Mouse (Mus musculus) ovary, adult 2 months (tissue): Measurements from ENCODE around the gene Bcl7c. TPM values are rescaled to one million over a fixed set of nuclear protein-coding genes. Genes with fewer than 3 reads are reported as not detected.

ENCODE experiments used
- polyA plus RNA-seq: library from polyadenylated mRNA; depleted of rRNA; stranded (reverse); fragments of >200 nt; gene quantifications from 2 replicates; pipeline ENCODE4 v1.2.3, GENCODE M21; 2012; rRNA removed

The Bcl7c gene
- 67.7 and 78.2 TPM in 2 replicates for polyA plus RNA-seq

GRCm38 (mm10) chr7:127708207-127709078 is at the start of gene Bcl7c:
Gene Bcl7c, minus strand, starts transcription at chr7:127708933.

GRCm38 (mm10) chr7:127744366-127745045 is 35.8 kb upstream of the Bcl7c start, which contains the start of gene Fbxl19:
Gene Fbxl19, plus strand, starts transcription at chr7:127744543.

DNA sequence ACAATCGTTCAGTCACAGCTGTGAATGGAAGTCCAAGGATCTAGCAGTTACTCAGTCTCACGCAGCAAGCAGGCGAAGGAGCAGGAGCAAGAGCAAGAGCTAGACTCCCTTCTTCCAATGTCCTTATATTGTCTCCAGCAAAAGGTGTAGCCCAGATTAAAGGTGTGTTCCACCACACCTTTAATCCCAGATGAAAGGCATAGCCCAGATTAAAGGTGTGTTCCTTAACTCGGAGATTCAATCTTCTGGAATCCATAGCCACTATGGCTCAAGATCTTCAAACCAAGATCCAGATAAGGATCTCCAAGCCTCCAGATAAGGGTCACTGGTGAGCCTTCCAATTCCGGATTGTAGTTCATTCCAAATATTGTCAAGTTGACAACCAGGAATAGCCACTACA is 23.3 kb upstream of the Bcl7c start, which contains the start of gene Ctf2:
Gene Ctf2 (minus strand): TSS at position 101 of the 400 bp plus-strand sequence.

GRCm38 (mm10) chr7:127712461-127713385 is 4.0 kb upstream of the Bcl7c start, which contains the start of gene Ctf1:
Gene Ctf1, plus strand, starts transcription at chr7:127712736.

GRCm38 (mm10) chr7:127614891-127615843 is 93.6 kb downstream of the Bcl7c start, which contains the start of gene Zfp629:
Gene Zfp629, minus strand, starts transcription at chr7:127615797.

Other genes with a start within 250 kb of the Bcl7c start
- 62.6 and 76.9 TPM in 2 replicates for gene Prr14, start 249.3 kb downstream of the Bcl7c start, polyA plus RNA-seq
- 21.3 and 27.7 TPM in 2 replicates for gene Fbrs, start 229.7 kb downstream of the Bcl7c start, polyA plus RNA-seq
- 33.9 and 44.8 TPM in 2 replicates for gene Srcap, start 196.9 kb downstream of the Bcl7c start, polyA plus RNA-seq
- 13.3 and 15.7 TPM in 2 replicates for gene Gm42715, start 189.3 kb downstream of the Bcl7c start, polyA plus RNA-seq
- gene Tmem265, start 147.5 kb downstream of the Bcl7c start, polyA plus RNA-seq, result 0.75 and 3.4 TPM in 2 replicates
- gene Phkg2, start 135.6 kb downstream of the Bcl7c start, polyA plus RNA-seq, result 62.0 and 70.8 TPM in 2 replicates
- 11.7 and 13.2 TPM in 2 replicates for gene Ccdc189, start 120.3 kb downstream of the Bcl7c start, polyA plus RNA-seq
- 33.5 and 34.1 TPM in 2 replicates for gene Rnf40, start 120.2 kb downstream of the Bcl7c start, polyA plus RNA-seq
- gene Zfp629, start 93.1 kb downstream of the Bcl7c start, polyA plus RNA-seq, result 21.3 and 22.4 TPM in 2 replicates
- gene Ctf1, start 3.8 kb upstream of the Bcl7c start, polyA plus RNA-seq, result 33.4 and 51.7 TPM in 2 replicates
- gene Ctf2, start 23.2 kb upstream of the Bcl7c start, polyA plus RNA-seq, result 0.27 and 0.30 TPM in 2 replicates
- 68.7 and 76.0 TPM in 2 replicates for gene Fbxl19, start 35.6 kb upstream of the Bcl7c start, polyA plus RNA-seq
- 51.2 and 60.6 TPM in 2 replicates for gene Orai3, start 60.9 kb upstream of the Bcl7c start, polyA plus RNA-seq
- 9.9 and 12.3 TPM in 2 replicates for gene Setd1a, start 67.7 kb upstream of the Bcl7c start, polyA plus RNA-seq
- 0.06 TPM in 1 of 2 replicates, not detected in the other for gene Gm49388, start 76.7 kb upstream of the Bcl7c start, polyA plus RNA-seq
- 78.5 and 87.3 TPM in 2 replicates for gene Hsd3b7, start 91.7 kb upstream of the Bcl7c start, polyA plus RNA-seq
- gene Stx4a, start 115.4 kb upstream of the Bcl7c start, polyA plus RNA-seq, result 66.0 and 82.3 TPM in 2 replicates
- gene Stx1b, start 115.6 kb upstream of the Bcl7c start, polyA plus RNA-seq, result 15.2 and 17.7 TPM in 2 replicates
- gene Zfp646, start 167.3 kb upstream of the Bcl7c start, polyA plus RNA-seq, result 23.0 and 25.1 TPM in 2 replicates
- 11.1 and 14.6 TPM in 2 replicates for gene Zfp668, start 167.9 kb upstream of the Bcl7c start, polyA plus RNA-seq
- 6.7 and 8.5 TPM in 2 replicates for gene Prss53, start 182.0 kb upstream of the Bcl7c start, polyA plus RNA-seq
- not detected in 2 replicates for gene Gm21974, start 186.5 kb upstream of the Bcl7c start, polyA plus RNA-seq
- gene Vkorc1, start 186.7 kb upstream of the Bcl7c start, polyA plus RNA-seq, result 241 and 372 TPM in 2 replicates
- gene Bckdk, start 195.1 kb upstream of the Bcl7c start, polyA plus RNA-seq, result 99.5 and 124 TPM in 2 replicates
- 18.4 and 22.3 TPM in 2 replicates for gene Kat8, start 203.6 kb upstream of the Bcl7c start, polyA plus RNA-seq
- 44.6 and 45.0 TPM in 2 replicates for gene Prss8, start 221.2 kb upstream of the Bcl7c start, polyA plus RNA-seq
- 29.0 and 31.2 TPM in 2 replicates for gene Prss36, start 237.8 kb upstream of the Bcl7c start, polyA plus RNA-seq